Mouse (Mus musculus) CH12.LX (cell line): ENCODE measurements around the gene Sh3bp2.

Experiments
- CTCF ChIP-seq, 2 experiments: IDR thresholded peaks in 1 of 2; conservative IDR thresholded peaks in 1 of 2; 2 replicates each; pipeline ENCODE4 v1.5.1; 2011 to 2012; ENCODE audit warnings: low read depth in 2 of 2, low read length in 2 of 2, improper control_type of control experiment in 1 of 2, inconsistent platforms in 1 of 2, mild to moderate bottlenecking in 1 of 2, moderate library complexity in 1 of 2
- EP300 ChIP-seq: IDR thresholded peaks from 2 replicates; pipeline ENCODE4 v1.6.1; 2011; ENCODE audit warnings: low read length, improper control_type of control experiment
- ETS1 ChIP-seq: conservative IDR thresholded peaks from 2 replicates; pipeline ENCODE4 v1.6.1; 2012; ENCODE audit warnings: low read depth, mild to moderate bottlenecking, inconsistent platforms, low read length, improper control_type of control experiment, moderate library complexity
- MAX ChIP-seq: IDR thresholded peaks from 2 replicates; pipeline ENCODE4 v1.6.1; 2011; ENCODE audit warnings: low read length, improper control_type of control experiment
- MXI1 ChIP-seq: IDR thresholded peaks from 2 replicates; pipeline ENCODE4 v1.6.1; 2011; ENCODE audit warnings: mild to moderate bottlenecking, low read depth, low read length, improper control_type of control experiment
- PAX5 ChIP-seq: IDR thresholded peaks from 2 replicates; pipeline ENCODE4 v1.6.1; 2012; ENCODE audit warnings: low read length, inconsistent platforms, mixed read lengths
- POLR2A ChIP-seq: IDR thresholded peaks from 2 replicates; pipeline ENCODE4 v1.6.1; 2011; ENCODE audit warnings: low read depth, mild to moderate bottlenecking, improper control_type of control experiment, low read length
- USF1 ChIP-seq: IDR thresholded peaks from 2 replicates; pipeline ENCODE4 v1.6.1; 2014; ENCODE audit warnings: low read depth, mild to moderate bottlenecking, inconsistent platforms, low read length, improper control_type of control experiment

DNA sequence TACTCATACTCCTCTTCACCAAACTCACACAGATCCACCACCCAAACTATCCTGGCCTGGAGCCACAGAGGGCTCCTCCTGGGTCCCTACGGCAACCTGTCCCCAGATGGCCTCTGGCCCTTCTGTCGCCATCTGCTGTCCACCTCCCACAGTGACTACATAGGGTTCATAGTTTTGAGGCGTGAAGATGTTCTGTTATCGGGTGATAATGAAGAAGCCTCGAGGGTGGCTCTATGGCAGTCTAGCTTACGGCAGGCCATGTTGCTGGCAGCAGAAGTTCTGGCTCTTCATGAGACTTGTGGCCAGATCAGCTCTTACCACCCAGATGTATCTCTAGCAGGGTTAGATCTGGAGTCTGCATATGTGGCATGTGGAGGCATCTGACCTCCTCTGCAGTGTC lies 22.8 kb upstream of the Sh3bp2 start:
- TF ChIP-seq POLR2A (no peak), EP300 (no peak), CTCF (conservative IDR thresholded peaks at IDR 0.05 in 1 of 2, IDR thresholded peaks at IDR 0.05 in 1 of 2; ENCODE audit: low read depth in 2 of 2, low read length in 2 of 2) (no peak; a peak in 1 of 4 replicates), USF1 (no peak), ETS1 (no peak), MAX (no peak), MXI1 (no peak), PAX5 (no peak)
